Mouse (Mus musculus) right cerebral cortex, adult 18-20 months (tissue): ENCODE data around the gene 1700061G19Rik.
A peak's percentile ranks its signal among the peaks of the same experiment; 100 is the strongest.

Experiments
- DNase-seq: peaks from one replicate; pipeline ENCODE4 v3.0.0; 2022; ENCODE audit warnings: mixed read lengths

The 1700061G19Rik gene

GRCm38 (mm10) chr17:56930026-56930425 lies 54.7 kb downstream of the 1700061G19Rik start:
- no peak for DNase-seq

GRCm38 (mm10) chr17:56933395-56933794 lies 58.1 kb downstream of the 1700061G19Rik start:
- no peak for DNase-seq

- DNase-seq: no peak
These were observed 59.5 kb downstream of the 1700061G19Rik start for GRCm38 (mm10) chr17:56934545-56935330.

- peak; percentile 99 for DNase-seq
These were observed 60.3 kb downstream of the 1700061G19Rik start, which contains the start of gene Mllt1 for GRCm38 (mm10) chr17:56935363-56936131. Mllt1 (minus strand) TSS chr17:56935415.

GRCm38 (mm10) chr17:56936731-56937130 lies 61.5 kb downstream of the 1700061G19Rik start:
- DNase-seq: no peak
